Mouse (Mus musculus): ENCODE results near the gene Sesn2. TPM values are rescaled to one million over a fixed set of nuclear protein-coding genes. Genes with fewer than 3 reads are reported as not detected.

Sesn2 gene
- polyA plus RNA-seq, 1 experiment from 2014 or later, result 10.5 TPM

- peak within 1 kb of the TSS; percentile 93 for H3K4me2 ChIP-seq
- peak within 1 kb of the TSS; percentile 99 for H3K9ac ChIP-seq (ENCODE audit: low read depth, low read length)
- H3K36me3 ChIP-seq (ENCODE audit: control insufficient read depth, insufficient read depth, low read length), result peaks cover 17% of the 10 kb centered on the region
- no peaks in the 10 kb centered on the region for H3K27me3 ChIP-seq (replicated peaks; ENCODE audit: control insufficient read depth, insufficient read depth, low read length)
- peaks cover 56% of the 10 kb centered on the region for H3K4me1 ChIP-seq (replicated peaks; ENCODE audit: control insufficient read depth, insufficient read depth, low read length)
- under 1% methylated on average over 63 of the region's 63 CpGs for WGBS
- H3K27ac ChIP-seq (ENCODE audit: low read depth, low read length), result peak within 1 kb of the TSS; percentile 99
- DNase-seq (ENCODE audit: low spot score), result peak; percentile 91
- H3K9me3 ChIP-seq (ENCODE audit: control insufficient read depth, low read length), result no peaks in the 10 kb centered on the region
- H3K4me3 ChIP-seq (ENCODE audit: low read depth, low read length), result peak within 1 kb of the TSS; percentile 92
- peak; percentile 72 for ATAC-seq (replicated peaks; ENCODE audit: low FRiP score)
Observed at GRCm38 (mm10) chr4:132532981-132533916, 22.9 kb upstream of the Sesn2 start, which contains the start of gene Atpif1. TSS of gene Atpif1 (minus strand) at chr4:132533659.

GRCm38 (mm10) chr4:132532496-132532895 is 22.2 kb upstream of the Sesn2 start:
- 5% methylated on average over 5 of the region's 5 CpGs for WGBS
- peak overlapping the region; percentile 99 for H3K9ac ChIP-seq (ENCODE audit: low read depth, low read length)
- peaks cover 52% of the 10 kb centered on the region for H3K4me1 ChIP-seq (replicated peaks; ENCODE audit: control insufficient read depth, insufficient read depth, low read length)
- peak; percentile 27 for ATAC-seq (replicated peaks; ENCODE audit: low FRiP score)
- peak overlapping the region; percentile 93 for H3K4me2 ChIP-seq
- peak overlapping the region; percentile 92 for H3K4me3 ChIP-seq (ENCODE audit: low read depth, low read length)
- peaks cover 14% of the 10 kb centered on the region for H3K36me3 ChIP-seq (ENCODE audit: control insufficient read depth, insufficient read depth, low read length)
- H3K9me3 ChIP-seq (ENCODE audit: control insufficient read depth, low read length), result no peaks in the 10 kb centered on the region
- peak overlapping the region; percentile 99 for H3K27ac ChIP-seq (ENCODE audit: low read depth, low read length)
- no peak for DNase-seq (ENCODE audit: low spot score)
- H3K27me3 ChIP-seq (replicated peaks; ENCODE audit: control insufficient read depth, insufficient read depth, low read length), result no peaks in the 10 kb centered on the region

- Histone ChIP-seq H3K4me3 (ENCODE audit: low read depth, low read length) (peak overlapping the region; percentile 92), H3K9me3 (ENCODE audit: control insufficient read depth, low read length) (no peaks in the 10 kb centered on the region), H3K27ac (ENCODE audit: low read depth, low read length) (peak overlapping the region; percentile 99), H3K36me3 (ENCODE audit: control insufficient read depth, insufficient read depth, low read length) (peaks cover 14% of the 10 kb centered on the region), H3K9ac (ENCODE audit: low read depth, low read length) (peak overlapping the region; percentile 99), H3K27me3 (replicated peaks; ENCODE audit: control insufficient read depth, insufficient read depth, low read length) (no peaks in the 10 kb centered on the region), H3K4me2 (peak overlapping the region; percentile 93), H3K4me1 (replicated peaks; ENCODE audit: control insufficient read depth, insufficient read depth, low read length) (peaks cover 40% of the 10 kb centered on the region)
- ATAC-seq (replicated peaks; ENCODE audit: low FRiP score), result peak; percentile 86
- no peak for DNase-seq (ENCODE audit: low spot score)
- 48% methylated on average over 20 of the region's 20 CpGs for WGBS
Observed at GRCm38 (mm10) chr4:132530033-132530804, 19.9 kb upstream of the Sesn2 start.

- ATAC-seq (replicated peaks; ENCODE audit: low FRiP score) (no peak), DNase-seq (ENCODE audit: low spot score) (no peak)
- Histone ChIP-seq H3K4me3 (ENCODE audit: low read depth, low read length) (no peak overlapping the region), H3K27ac (ENCODE audit: low read depth, low read length) (peak overlapping the region; percentile 99), H3K4me2 (peak overlapping the region; percentile 93), H3K9ac (ENCODE audit: low read depth, low read length) (peak overlapping the region; percentile 99), H3K36me3 (ENCODE audit: control insufficient read depth, insufficient read depth, low read length) (peaks cover 14% of the 10 kb centered on the region), H3K9me3 (ENCODE audit: control insufficient read depth, low read length) (no peaks in the 10 kb centered on the region), H3K27me3 (replicated peaks; ENCODE audit: control insufficient read depth, insufficient read depth, low read length) (no peaks in the 10 kb centered on the region), H3K4me1 (replicated peaks; ENCODE audit: control insufficient read depth, insufficient read depth, low read length) (peaks cover 42% of the 10 kb centered on the region)
- 36% methylated on average over 4 of the region's 4 CpGs for WGBS
Observed at GRCm38 (mm10) chr4:132529344-132529743, 19.0 kb upstream of the Sesn2 start.

- Histone ChIP-seq H3K36me3 (ENCODE audit: control insufficient read depth, insufficient read depth, low read length) (peaks cover 14% of the 10 kb centered on the region), H3K9ac (ENCODE audit: low read depth, low read length) (no peak overlapping the region), H3K4me1 (replicated peaks; ENCODE audit: control insufficient read depth, insufficient read depth, low read length) (peaks cover 37% of the 10 kb centered on the region), H3K4me2 (no peak overlapping the region), H3K9me3 (ENCODE audit: control insufficient read depth, low read length) (no peaks in the 10 kb centered on the region), H3K27me3 (replicated peaks; ENCODE audit: control insufficient read depth, insufficient read depth, low read length) (no peaks in the 10 kb centered on the region), H3K27ac (ENCODE audit: low read depth, low read length) (no peak overlapping the region), H3K4me3 (ENCODE audit: low read depth, low read length) (no peak overlapping the region)
- DNase-seq (ENCODE audit: low spot score), result no peak
- WGBS, result 71% methylated on average over 8 of the region's 8 CpGs
- ATAC-seq (replicated peaks; ENCODE audit: low FRiP score), result no peak
Observed at GRCm38 (mm10) chr4:132527917-132528522, 17.7 kb upstream of the Sesn2 start.

GRCm38 (mm10) chr4:132526678-132527077 is 16.4 kb upstream of the Sesn2 start:
- Histone ChIP-seq H3K27ac (ENCODE audit: low read depth, low read length) (no peak overlapping the region), H3K9ac (ENCODE audit: low read depth, low read length) (no peak overlapping the region), H3K27me3 (replicated peaks; ENCODE audit: control insufficient read depth, insufficient read depth, low read length) (no peaks in the 10 kb centered on the region), H3K36me3 (ENCODE audit: control insufficient read depth, insufficient read depth, low read length) (peaks cover 14% of the 10 kb centered on the region), H3K4me3 (ENCODE audit: low read depth, low read length) (no peak overlapping the region), H3K9me3 (ENCODE audit: control insufficient read depth, low read length) (no peaks in the 10 kb centered on the region), H3K4me2 (no peak overlapping the region), H3K4me1 (replicated peaks; ENCODE audit: control insufficient read depth, insufficient read depth, low read length) (peaks cover 37% of the 10 kb centered on the region)
- no peak for DNase-seq (ENCODE audit: low spot score)
- ATAC-seq (replicated peaks; ENCODE audit: low FRiP score), result no peak
- 44% methylated on average over 2 of the region's 2 CpGs for WGBS

GRCm38 (mm10) chr4:132524808-132525207 is 14.5 kb upstream of the Sesn2 start:
- Histone ChIP-seq H3K27me3 (replicated peaks; ENCODE audit: control insufficient read depth, insufficient read depth, low read length) (no peaks in the 10 kb centered on the region), H3K27ac (ENCODE audit: low read depth, low read length) (peak overlapping the region; percentile 25; the same call in 1 of the 2 replicates), H3K4me3 (ENCODE audit: low read depth, low read length) (no peak overlapping the region), H3K9ac (ENCODE audit: low read depth, low read length) (no peak overlapping the region), H3K4me1 (replicated peaks; ENCODE audit: control insufficient read depth, insufficient read depth, low read length) (peaks cover 23% of the 10 kb centered on the region), H3K4me2 (no peak overlapping the region), H3K36me3 (ENCODE audit: control insufficient read depth, insufficient read depth, low read length) (peaks cover 2% of the 10 kb centered on the region; the same call in 1 of the 2 replicates), H3K9me3 (ENCODE audit: control insufficient read depth, low read length) (no peaks in the 10 kb centered on the region)
- 53% methylated on average over 6 of the region's 6 CpGs for WGBS
- no peak for DNase-seq (ENCODE audit: low spot score)
- peak; percentile 44 for ATAC-seq (replicated peaks; ENCODE audit: low FRiP score)

- no peaks in the 10 kb centered on the region for H3K36me3 ChIP-seq (ENCODE audit: control insufficient read depth, insufficient read depth, low read length)
- no peaks in the 10 kb centered on the region for H3K27me3 ChIP-seq (replicated peaks; ENCODE audit: control insufficient read depth, insufficient read depth, low read length)
- no peak overlapping the region for H3K4me3 ChIP-seq (ENCODE audit: low read depth, low read length)
- ATAC-seq (replicated peaks; ENCODE audit: low FRiP score), result no peak
- WGBS, result 35% methylated on average over 11 of the region's 11 CpGs
- no peaks in the 10 kb centered on the region for H3K9me3 ChIP-seq (ENCODE audit: control insufficient read depth, low read length)
- no peak for DNase-seq (ENCODE audit: low spot score)
- no peak overlapping the region for H3K9ac ChIP-seq (ENCODE audit: low read depth, low read length)
- peak overlapping the region; percentile 25; the same call in 1 of the 2 replicates for H3K27ac ChIP-seq (ENCODE audit: low read depth, low read length)
- H3K4me1 ChIP-seq (replicated peaks; ENCODE audit: control insufficient read depth, insufficient read depth, low read length), result peaks cover 18% of the 10 kb centered on the region
- no peak overlapping the region for H3K4me2 ChIP-seq
Observed at GRCm38 (mm10) chr4:132524321-132524741, 14.0 kb upstream of the Sesn2 start.
